Mouse (Mus musculus): Measurements from ENCODE around the gene Trmt5.

The Trmt5 gene

DNA sequence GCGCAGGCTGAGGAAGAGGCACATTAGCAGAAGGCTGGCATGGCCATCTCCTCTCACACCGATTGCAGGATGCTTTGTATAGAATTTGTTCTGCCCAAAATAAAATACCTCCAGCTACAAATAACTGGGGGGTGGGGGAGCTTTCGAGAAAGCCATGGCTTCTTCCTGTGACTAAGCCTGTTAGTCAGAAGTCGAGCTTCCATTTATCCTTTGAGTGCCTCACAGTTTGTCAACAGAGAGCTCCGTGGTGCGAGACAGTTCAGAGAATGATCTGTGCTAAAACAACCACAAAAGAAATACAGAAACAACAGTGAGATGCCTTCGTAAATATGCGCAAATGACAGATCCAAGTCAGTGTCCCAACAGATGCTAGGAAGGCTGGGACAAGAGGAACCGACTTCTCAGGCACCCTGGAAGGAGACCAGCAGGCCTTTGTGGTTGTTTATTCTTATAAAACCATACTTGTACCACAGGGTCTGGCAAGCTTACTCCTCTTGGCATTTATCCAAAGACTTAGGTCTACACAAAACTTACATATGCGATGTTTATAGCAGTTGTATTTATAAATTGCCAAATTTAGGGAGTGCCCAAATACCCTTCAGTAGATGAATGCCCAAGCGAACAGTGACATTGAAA, 9.1 kb upstream of the Trmt5 start:
- H3K4me3 ChIP-seq (replicated peaks; ENCODE audit: low read length), result no peak overlapping the region
- H3K27me3 ChIP-seq (ENCODE audit: insufficient read depth, low read length), result no peaks in the 10 kb centered on the region
- H3K4me1 ChIP-seq (replicated peaks; ENCODE audit: low read depth, low read length), result peaks cover 16% of the 10 kb centered on the region; the same call in 1 of the 2 replicates
- peaks cover 37% of the 10 kb centered on the region for H3K9me3 ChIP-seq (ENCODE audit: low read length)
- peaks cover 36% of the 10 kb centered on the region for H3K36me3 ChIP-seq (ENCODE audit: insufficient read depth, low read length)
- TF ChIP-seq POU5F1 (IDR thresholded peaks at IDR 0.05; ENCODE audit: borderline replicate concordance, low read length), result no peak
- no peak for TF ChIP-seq CTCF (conservative IDR thresholded peaks at IDR 0.05; ENCODE audit: low read length)
- no peak for TF ChIP-seq NANOG (IDR thresholded peaks at IDR 0.05; ENCODE audit: borderline replicate concordance, low read length)

DNA sequence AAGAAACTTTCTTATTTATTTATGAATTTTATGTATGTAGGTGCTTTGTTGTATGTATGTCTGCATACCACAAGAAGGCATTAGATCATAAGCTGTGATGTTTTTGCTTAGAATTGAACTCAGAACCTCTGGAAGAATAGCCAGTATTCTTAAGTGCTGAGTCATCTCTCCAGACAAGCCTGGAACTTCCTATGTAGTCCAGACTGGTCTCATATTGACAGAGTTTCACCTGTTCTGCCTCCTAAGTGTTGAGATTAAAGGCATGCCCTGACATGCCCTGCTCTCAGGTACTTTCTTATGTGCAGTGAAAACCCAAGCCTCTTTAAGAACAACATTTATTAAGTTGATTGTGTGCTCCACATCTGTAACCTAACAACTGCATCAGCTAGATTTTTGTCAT, 8.4 kb upstream of the Trmt5 start:
- Histone ChIP-seq H3K36me3 (ENCODE audit: insufficient read depth, low read length) (peaks cover 36% of the 10 kb centered on the region), H3K9me3 (ENCODE audit: low read length) (peaks cover 37% of the 10 kb centered on the region), H3K4me1 (replicated peaks; ENCODE audit: low read depth, low read length) (peaks cover 12% of the 10 kb centered on the region; the same call in 1 of the 2 replicates), H3K4me3 (replicated peaks; ENCODE audit: low read length) (no peak overlapping the region), H3K27me3 (ENCODE audit: insufficient read depth, low read length) (no peaks in the 10 kb centered on the region)
- no peak for TF ChIP-seq NANOG (IDR thresholded peaks at IDR 0.05; ENCODE audit: borderline replicate concordance, low read length)
- TF ChIP-seq POU5F1 (IDR thresholded peaks at IDR 0.05; ENCODE audit: borderline replicate concordance, low read length), result no peak
- TF ChIP-seq CTCF (conservative IDR thresholded peaks at IDR 0.05; ENCODE audit: low read length), result no peak

DNA sequence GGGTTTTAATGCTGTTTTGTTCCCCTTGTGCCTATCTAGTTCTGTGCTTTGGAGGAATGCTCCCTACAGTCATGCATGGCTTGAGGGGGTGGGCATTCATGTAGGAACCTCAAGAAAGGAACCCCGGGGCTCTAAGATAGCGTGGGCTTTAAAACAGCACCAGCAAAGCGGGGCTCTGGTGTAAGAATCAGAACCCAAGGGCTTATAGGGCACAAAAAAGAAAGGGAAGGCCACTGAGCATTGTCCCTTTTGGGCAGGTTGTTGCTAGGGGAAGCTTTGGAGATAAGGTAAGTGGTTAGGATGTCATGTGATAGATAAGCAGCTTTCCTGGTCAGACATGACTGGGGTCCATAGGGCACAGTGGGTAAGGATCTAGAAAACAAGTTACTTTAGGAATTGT, 2.1 kb upstream of the Trmt5 start:
- Histone ChIP-seq H3K4me3 (replicated peaks; ENCODE audit: low read length) (no peak overlapping the region), H3K9me3 (ENCODE audit: low read length) (no peaks in the 10 kb centered on the region), H3K36me3 (ENCODE audit: insufficient read depth, low read length) (peaks cover 31% of the 10 kb centered on the region), H3K27me3 (ENCODE audit: insufficient read depth, low read length) (no peaks in the 10 kb centered on the region), H3K4me1 (replicated peaks; ENCODE audit: low read depth, low read length) (peaks cover 30% of the 10 kb centered on the region)
- TF ChIP-seq NANOG (IDR thresholded peaks at IDR 0.05; ENCODE audit: borderline replicate concordance, low read length) (no peak), POU5F1 (IDR thresholded peaks at IDR 0.05; ENCODE audit: borderline replicate concordance, low read length) (no peak), CTCF (conservative IDR thresholded peaks at IDR 0.05; ENCODE audit: low read length) (no peak)

DNA sequence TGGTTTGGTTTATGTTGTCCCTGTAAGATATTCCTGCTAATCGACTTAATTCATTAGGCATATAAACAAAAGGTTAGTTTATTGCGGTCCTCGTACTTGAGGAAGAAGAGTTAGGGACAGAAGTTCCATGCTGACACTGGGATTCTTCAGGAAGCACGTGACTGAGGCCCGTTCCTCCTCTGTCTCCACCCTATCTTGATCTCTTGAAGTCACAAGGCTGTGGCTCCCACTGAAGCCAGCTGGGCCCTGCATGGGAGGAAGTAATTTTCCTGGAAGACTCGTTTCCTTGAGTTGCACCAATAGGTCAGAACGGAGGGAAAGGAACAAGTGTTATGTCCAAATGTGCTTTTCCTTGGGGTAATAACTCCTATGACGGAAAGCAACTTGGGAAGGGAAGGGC, 1.1 kb upstream of the Trmt5 start:
- no peaks in the 10 kb centered on the region for H3K27me3 ChIP-seq (ENCODE audit: insufficient read depth, low read length)
- peak overlapping the region; percentile 96 for H3K4me3 ChIP-seq (replicated peaks; ENCODE audit: low read length)
- H3K4me1 ChIP-seq (replicated peaks; ENCODE audit: low read depth, low read length), result peaks cover 33% of the 10 kb centered on the region
- H3K36me3 ChIP-seq (ENCODE audit: insufficient read depth, low read length), result peaks cover 38% of the 10 kb centered on the region
- H3K9me3 ChIP-seq (ENCODE audit: low read length), result no peaks in the 10 kb centered on the region
- TF ChIP-seq NANOG (IDR thresholded peaks at IDR 0.05; ENCODE audit: borderline replicate concordance, low read length) (no peak), POU5F1 (IDR thresholded peaks at IDR 0.05; ENCODE audit: borderline replicate concordance, low read length) (no peak)

DNA sequence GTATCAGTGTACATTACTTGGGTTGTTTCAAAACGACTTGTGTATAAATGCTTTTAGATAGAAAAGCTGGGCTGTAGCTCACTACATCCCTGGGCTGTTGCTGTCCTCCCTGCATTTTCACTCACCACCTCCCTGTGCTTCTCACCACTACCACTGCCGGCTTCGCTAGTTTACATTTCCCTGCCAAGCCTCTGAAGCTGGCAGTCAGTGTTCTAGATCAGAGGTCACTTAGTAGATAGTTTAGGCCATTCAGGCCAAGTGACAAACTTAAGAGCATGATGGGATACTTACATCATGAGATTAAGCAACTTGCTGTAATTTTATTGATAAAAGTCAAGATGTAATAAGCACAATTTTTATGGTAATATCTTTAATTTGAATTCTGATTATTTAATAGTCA, 11.6 kb downstream of the Trmt5 start:
- H3K36me3 ChIP-seq (ENCODE audit: insufficient read depth, low read length), result peaks cover 42% of the 10 kb centered on the region
- TF ChIP-seq CTCF (conservative IDR thresholded peaks at IDR 0.05; ENCODE audit: low read length) (no peak), POU5F1 (IDR thresholded peaks at IDR 0.05; ENCODE audit: borderline replicate concordance, low read length) (no peak), NANOG (IDR thresholded peaks at IDR 0.05; ENCODE audit: borderline replicate concordance, low read length) (no peak)

DNA sequence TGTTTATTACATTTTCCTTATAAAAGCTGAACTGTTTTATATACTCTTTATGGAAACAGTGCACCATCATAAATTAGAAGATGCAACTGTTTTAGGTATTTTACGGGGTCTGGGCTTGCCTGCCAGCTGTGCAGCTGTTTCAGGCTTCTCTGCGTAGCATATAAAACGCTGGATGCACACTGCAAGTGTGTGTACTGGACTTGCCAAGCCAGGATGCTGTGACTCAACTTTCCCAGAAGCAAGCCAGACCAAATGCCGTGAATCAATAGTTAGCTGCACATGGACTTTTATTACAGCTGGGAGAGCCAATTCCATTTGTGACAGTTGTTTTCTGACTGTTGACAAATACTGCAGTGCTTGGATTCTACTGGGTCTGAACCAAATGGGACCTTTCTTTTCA, 16.6 kb downstream of the Trmt5 start:
- Histone ChIP-seq H3K4me1 (replicated peaks; ENCODE audit: low read depth, low read length) (no peaks in the 10 kb centered on the region), H3K36me3 (ENCODE audit: insufficient read depth, low read length) (peaks cover 18% of the 10 kb centered on the region; the same call in 1 of the 2 replicates), H3K4me3 (replicated peaks; ENCODE audit: low read length) (no peak overlapping the region)

More for the DNA sequence above, 11.6 kb downstream of the Trmt5 start:
- Histone ChIP-seq H3K9me3 (ENCODE audit: low read length) (peaks cover 20% of the 10 kb centered on the region), H3K27me3 (ENCODE audit: insufficient read depth, low read length) (no peaks in the 10 kb centered on the region), H3K4me3 (replicated peaks; ENCODE audit: low read length) (no peak overlapping the region), H3K4me1 (replicated peaks; ENCODE audit: low read depth, low read length) (no peaks in the 10 kb centered on the region)

DNA sequence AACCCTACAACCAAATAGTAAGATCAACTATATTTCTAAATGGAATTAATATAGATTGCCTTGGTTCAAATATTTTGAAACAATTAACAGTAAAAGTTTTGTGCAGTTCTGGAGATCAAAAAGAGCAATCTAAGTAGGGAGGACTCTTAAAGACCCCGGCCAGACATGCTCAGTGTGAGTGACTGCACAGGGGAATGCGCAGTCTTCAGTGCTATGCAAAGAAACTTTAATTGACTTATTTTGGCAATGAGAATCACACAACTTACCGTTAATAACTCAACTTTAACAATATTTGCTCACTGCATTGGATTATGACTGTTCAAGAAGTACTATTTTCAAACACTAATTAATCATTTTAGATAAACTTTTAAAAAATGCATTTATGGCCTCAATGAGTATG, 17.0 kb downstream of the Trmt5 start:
- Histone ChIP-seq H3K27me3 (ENCODE audit: insufficient read depth, low read length) (no peaks in the 10 kb centered on the region), H3K36me3 (ENCODE audit: insufficient read depth, low read length) (peaks cover 14% of the 10 kb centered on the region; the same call in 1 of the 2 replicates), H3K9me3 (ENCODE audit: low read length) (peaks cover 2% of the 10 kb centered on the region; the same call in 1 of the 2 replicates), H3K4me1 (replicated peaks; ENCODE audit: low read depth, low read length) (no peaks in the 10 kb centered on the region), H3K4me3 (replicated peaks; ENCODE audit: low read length) (no peak overlapping the region)
- TF ChIP-seq CTCF (conservative IDR thresholded peaks at IDR 0.05; ENCODE audit: low read length), result no peak
- TF ChIP-seq POU5F1 (IDR thresholded peaks at IDR 0.05; ENCODE audit: borderline replicate concordance, low read length), result no peak
- no peak for TF ChIP-seq NANOG (IDR thresholded peaks at IDR 0.05; ENCODE audit: borderline replicate concordance, low read length)

More for the DNA sequence above, 16.6 kb downstream of the Trmt5 start:
- TF ChIP-seq NANOG (IDR thresholded peaks at IDR 0.05; ENCODE audit: borderline replicate concordance, low read length), result no peak
- TF ChIP-seq POU5F1 (IDR thresholded peaks at IDR 0.05; ENCODE audit: borderline replicate concordance, low read length), result no peak
- no peak for TF ChIP-seq CTCF (conservative IDR thresholded peaks at IDR 0.05; ENCODE audit: low read length)
- Histone ChIP-seq H3K9me3 (ENCODE audit: low read length) (peaks cover 6% of the 10 kb centered on the region; the same call in 1 of the 2 replicates), H3K27me3 (ENCODE audit: insufficient read depth, low read length) (no peaks in the 10 kb centered on the region)

DNA sequence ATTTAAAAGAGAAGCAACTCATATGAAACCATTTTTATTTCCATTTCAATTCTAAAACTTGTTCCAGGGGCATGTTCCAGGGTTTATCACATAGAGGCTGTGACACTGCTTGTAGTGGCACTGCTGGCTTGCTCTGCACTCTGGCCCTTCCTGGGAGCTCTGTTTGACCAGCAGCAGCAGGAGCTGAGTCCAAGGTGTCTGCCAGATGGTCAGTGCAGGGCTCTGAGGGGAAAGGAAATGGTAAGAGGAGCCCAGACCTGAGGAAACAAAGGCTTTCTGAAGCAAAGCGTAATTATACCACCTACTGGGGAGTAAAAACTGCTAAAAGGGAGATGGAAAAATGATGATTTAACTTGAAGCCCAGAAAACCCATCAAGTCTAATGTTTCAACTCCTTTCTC, 18.0 kb downstream of the Trmt5 start:
- TF ChIP-seq CTCF (conservative IDR thresholded peaks at IDR 0.05; ENCODE audit: low read length) (no peak), NANOG (IDR thresholded peaks at IDR 0.05; ENCODE audit: borderline replicate concordance, low read length) (no peak), POU5F1 (IDR thresholded peaks at IDR 0.05; ENCODE audit: borderline replicate concordance, low read length) (no peak)
- Histone ChIP-seq H3K9me3 (ENCODE audit: low read length) (peaks cover 7% of the 10 kb centered on the region), H3K4me1 (replicated peaks; ENCODE audit: low read depth, low read length) (no peaks in the 10 kb centered on the region), H3K4me3 (replicated peaks; ENCODE audit: low read length) (no peak overlapping the region), H3K27me3 (ENCODE audit: insufficient read depth, low read length) (no peaks in the 10 kb centered on the region), H3K36me3 (ENCODE audit: insufficient read depth, low read length) (peaks cover 9% of the 10 kb centered on the region; the same call in 1 of the 2 replicates)

DNA sequence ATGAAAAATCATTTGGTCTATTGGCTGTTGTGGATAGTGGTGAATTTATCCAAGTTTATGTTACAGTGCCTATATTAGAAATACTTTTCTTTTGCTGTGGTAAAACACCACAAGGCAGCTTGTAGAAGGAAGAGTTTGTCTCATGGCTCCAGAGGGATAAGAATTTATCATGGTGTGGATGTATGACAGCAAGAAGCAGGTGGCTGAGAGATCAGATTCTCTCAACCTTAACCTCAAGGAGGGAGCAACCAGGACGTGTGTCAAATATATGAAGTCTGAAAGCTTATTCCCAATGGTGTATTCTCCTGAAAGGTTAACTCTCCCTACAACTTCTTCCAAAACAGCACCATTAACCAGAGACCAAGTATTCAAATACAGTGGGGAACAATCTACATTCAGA, 19.9 kb downstream of the Trmt5 start:
- Histone ChIP-seq H3K27me3 (ENCODE audit: insufficient read depth, low read length) (no peaks in the 10 kb centered on the region), H3K36me3 (ENCODE audit: insufficient read depth, low read length) (no peaks in the 10 kb centered on the region), H3K4me1 (replicated peaks; ENCODE audit: low read depth, low read length) (no peaks in the 10 kb centered on the region), H3K9me3 (ENCODE audit: low read length) (peaks cover 19% of the 10 kb centered on the region), H3K4me3 (replicated peaks; ENCODE audit: low read length) (no peak overlapping the region)
- TF ChIP-seq NANOG (IDR thresholded peaks at IDR 0.05; ENCODE audit: borderline replicate concordance, low read length) (no peak), POU5F1 (IDR thresholded peaks at IDR 0.05; ENCODE audit: borderline replicate concordance, low read length) (no peak), CTCF (conservative IDR thresholded peaks at IDR 0.05; ENCODE audit: low read length) (no peak)
